ENCODE assay signal across 7 mouse cellular contexts in the genomic region with DNA sequence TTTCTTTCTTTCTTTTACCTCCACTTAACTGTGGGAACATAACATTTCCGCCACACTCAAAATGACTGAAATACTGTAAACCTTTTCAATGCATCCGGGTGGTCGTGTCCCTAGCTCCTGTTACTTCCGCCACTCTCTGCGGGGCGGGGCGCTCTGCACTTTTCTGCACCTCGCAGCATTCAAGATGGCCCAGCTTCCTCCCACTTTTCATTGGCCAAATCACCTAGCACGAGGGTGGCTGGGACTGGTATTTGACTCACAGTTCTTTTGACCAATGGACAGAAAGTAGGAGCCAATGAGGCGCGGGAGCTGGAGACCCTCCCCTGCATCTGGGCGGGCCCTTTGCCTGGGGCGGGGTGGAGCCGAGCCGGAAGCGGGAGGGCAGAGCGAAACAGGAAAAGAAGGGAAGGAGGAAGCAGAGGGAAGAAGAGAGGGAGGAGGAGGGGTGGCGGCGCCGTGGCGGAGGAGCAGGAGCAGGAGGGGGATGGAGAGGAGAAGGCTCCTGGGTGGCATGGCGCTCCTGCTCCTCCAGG. TPM values are rescaled to one million over a fixed set of nuclear protein-coding genes. Genes with fewer than 3 reads are reported as not detected.
DNase-seq lines count a peak whose midpoint lies in the region; ATAC-seq lines count a peak whose summit lies in the region.

A gene (plus strand): TSS at position 365 of the 533 bp plus-strand sequence.

- peak within 1 kb of the TSS; percentile 99 for H3K4me3 ChIP-seq in embryonic facial prominence, embryonic 12.5 days
- H3K4me3 ChIP-seq in limb, embryonic 11.5 days (ENCODE audit: low read depth, low read length), result peak within 1 kb of the TSS; percentile 87
- H3K4me3 ChIP-seq in midbrain, embryonic 14.5 days (replicated peaks; ENCODE audit: low read depth, low read length), result peak within 1 kb of the TSS; percentile 95

- H3K9ac ChIP-seq in embryonic facial prominence, embryonic 12.5 days, result peak within 1 kb of the TSS; percentile 80
- peak within 1 kb of the TSS; percentile 71 for H3K9ac ChIP-seq in limb, embryonic 11.5 days (ENCODE audit: low read length)
- peak within 1 kb of the TSS; percentile 78 for H3K9ac ChIP-seq in midbrain, embryonic 14.5 days (replicated peaks; ENCODE audit: low read length)

- peaks cover 9% of the 10 kb centered on the region; the same call in 1 of the 2 replicates for H3K36me3 ChIP-seq in embryonic facial prominence, embryonic 12.5 days
- no peaks in the 10 kb centered on the region for H3K36me3 ChIP-seq in limb, embryonic 11.5 days (ENCODE audit: control insufficient read depth, insufficient read depth, low read length)
- H3K36me3 ChIP-seq in midbrain, embryonic 14.5 days (ENCODE audit: control insufficient read depth, insufficient read depth, low read length), result peaks cover 21% of the 10 kb centered on the region

- H3K4me1 ChIP-seq in embryonic facial prominence, embryonic 12.5 days, result peaks cover 13% of the 10 kb centered on the region
- H3K4me1 ChIP-seq in limb, embryonic 11.5 days (ENCODE audit: control insufficient read depth, insufficient read depth, low read length), result peaks cover 4% of the 10 kb centered on the region; the same call in 1 of the 2 replicates
- peaks cover 14% of the 10 kb centered on the region; the same call in 1 of the 2 replicates for H3K4me1 ChIP-seq in midbrain, embryonic 14.5 days (ENCODE audit: control insufficient read depth, insufficient read depth, low read length)

- peak; percentile 96 for DNase-seq in adrenal gland, postnatal 25 days
- DNase-seq in heart, adult 11 months, result peak; percentile 100
- peak; percentile 96 for DNase-seq in kidney, adult 18-20 months
- peak; percentile 97 for DNase-seq in limb, embryonic 11.5 days (ENCODE audit: low spot score)
- DNase-seq in midbrain, embryonic 14.5 days, result peak; percentile 98
- peak; percentile 92 to 96 for DNase-seq in spleen, adult 18-20 months

- peak within 1 kb of the TSS; percentile 54; the same call in 1 of the 2 replicates for H3K27ac ChIP-seq in embryonic facial prominence, embryonic 12.5 days
- 0 out of 2 replicates have a peak within 1 kb of the TSS, but pooled peaks have one; percentile 2 for H3K27ac ChIP-seq in limb, embryonic 11.5 days (replicated peaks; ENCODE audit: low read depth, low read length)
- peak within 1 kb of the TSS; percentile 70 for H3K27ac ChIP-seq in midbrain, embryonic 14.5 days (replicated peaks; ENCODE audit: low read depth, low read length)

- H3K4me2 ChIP-seq in embryonic facial prominence, embryonic 12.5 days (replicated peaks), result peak within 1 kb of the TSS; percentile 86
- H3K4me2 ChIP-seq in limb, embryonic 11.5 days (ENCODE audit: low read depth, severe bottlenecking), result peak within 1 kb of the TSS; percentile 81
- H3K4me2 ChIP-seq in midbrain, embryonic 14.5 days (ENCODE audit: low read length), result peak within 1 kb of the TSS; percentile 93

- 1% methylated on average over 22 of the region's 22 CpGs for WGBS in embryonic facial prominence, embryonic 12.5 days
- WGBS in limb, embryonic 11.5 days, result under 1% methylated on average over 22 of the region's 22 CpGs
- WGBS in midbrain, embryonic 14.5 days, result under 1% methylated on average over 22 of the region's 22 CpGs

- H3K27me3 ChIP-seq in embryonic facial prominence, embryonic 12.5 days, result no peaks in the 10 kb centered on the region
- H3K27me3 ChIP-seq in limb, embryonic 11.5 days (ENCODE audit: control insufficient read depth, insufficient read depth, low read length), result no peaks in the 10 kb centered on the region
- no peaks in the 10 kb centered on the region for H3K27me3 ChIP-seq in midbrain, embryonic 14.5 days (ENCODE audit: control insufficient read depth, insufficient read depth, low read length)

- no peaks in the 10 kb centered on the region for H3K9me3 ChIP-seq in embryonic facial prominence, embryonic 12.5 days
- H3K9me3 ChIP-seq in limb, embryonic 11.5 days (ENCODE audit: control insufficient read depth, low read length), result no peaks in the 10 kb centered on the region
- H3K9me3 ChIP-seq in midbrain, embryonic 14.5 days (ENCODE audit: control insufficient read depth, low read length), result no peaks in the 10 kb centered on the region

- peak; percentile 99 for ATAC-seq in embryonic facial prominence, embryonic 12.5 days (ENCODE audit: insufficient number of reproducible peaks, insufficient read depth, low FRiP score, low TSS enrichment)
- ATAC-seq in limb, embryonic 11.5 days (ENCODE audit: insufficient number of reproducible peaks, low FRiP score, low TSS enrichment, low read depth), result peak; percentile 99
- peak; percentile 100 for ATAC-seq in midbrain, embryonic 14.5 days (ENCODE audit: low FRiP score, low TSS enrichment)

RNA-seq across cellular contexts. Expression of the gene that starts here (rescaled TPM):
- total RNA-seq in adrenal gland, postnatal 25 days (2021), result 154 and 189 TPM in 2 replicates
- polyA plus RNA-seq in embryonic facial prominence, embryonic 12.5 days (2016; fragmentation: Nextera tagmentation; extraction: Ambion mirVana), result 52.5 and 54.1 TPM in 2 replicates
- polyA plus RNA-seq in limb, embryonic 11.5 days (2014; fragmentation: Nextera tagmentation; extraction: Ambion mirVana), result 40.4 and 40.8 TPM in 2 replicates
- polyA plus RNA-seq in midbrain, embryonic 14.5 days (2014; fragmentation: Nextera tagmentation; extraction: Ambion mirVana), result 27.5 and 33.8 TPM in 2 replicates

Comparison
In these comparisons a context has a peak if more than half of its experiments do, and no peak if none do; other contexts are left out.
1. Peak in every context shown above with its lines: DNase-seq, ATAC-seq, H3K4me3 ChIP-seq and H3K27ac ChIP-seq.
2. H3K27ac ChIP-seq: peak in every context shown above with its lines; median percentile 70 in midbrain, embryonic 14.5 days; 54 in embryonic facial prominence, embryonic 12.5 days; 2 in limb, embryonic 11.5 days.